ENCODE assay signal across 8 mouse cellular contexts in the genomic region with DNA sequence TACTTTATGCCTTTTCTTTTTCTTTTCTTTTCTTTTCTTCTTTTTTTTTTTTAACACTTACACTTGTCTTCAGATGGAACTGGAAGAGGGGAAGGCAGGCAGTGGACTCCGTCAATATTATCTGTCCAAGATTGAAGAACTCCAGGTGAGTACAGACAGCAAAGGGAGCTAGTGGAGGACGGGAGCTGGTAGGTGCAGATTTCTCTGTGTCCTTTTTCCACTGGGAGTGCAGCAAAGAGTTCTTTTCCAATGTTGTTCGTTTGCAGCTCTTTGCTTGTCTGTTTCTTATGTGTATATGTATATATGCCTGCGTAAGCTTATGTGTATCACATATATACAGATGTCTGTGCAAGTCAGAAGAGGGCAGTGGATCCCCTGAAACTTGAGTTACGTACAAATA. TPM values are rescaled to one million over a fixed set of nuclear protein-coding genes. Genes with fewer than 3 reads are reported as not detected.
DNase-seq lines count a peak whose midpoint lies in the region; ATAC-seq and TF ChIP-seq lines count a peak whose summit lies in the region.

No protein-coding gene starts in this region.

- TF ChIP-seq CTCF in bone marrow, adult 2 months (IDR thresholded peaks at IDR 0.05; ENCODE audit: control insufficient read depth, insufficient read depth, low read length), result no peak

- peaks cover 61% of the 10 kb centered on the region for H3K36me3 ChIP-seq in hindbrain, embryonic 12.5 days
- peaks cover 75% of the 10 kb centered on the region for H3K36me3 ChIP-seq in liver, embryonic 12.5 days
- peaks cover 47% of the 10 kb centered on the region for H3K36me3 ChIP-seq in neural tube, embryonic 15.5 days

- no peaks in the 10 kb centered on the region for H3K27me3 ChIP-seq in hindbrain, embryonic 12.5 days
- H3K27me3 ChIP-seq in liver, embryonic 12.5 days (replicated peaks), result no peaks in the 10 kb centered on the region
- no peaks in the 10 kb centered on the region for H3K27me3 ChIP-seq in neural tube, embryonic 15.5 days (replicated peaks)

- ATAC-seq in hindbrain, embryonic 12.5 days (ENCODE audit: low FRiP score), result no peak
- no peak for ATAC-seq in liver, embryonic 12.5 days
- ATAC-seq in neural tube, embryonic 15.5 days (ENCODE audit: low FRiP score), result no peak

- WGBS in bone marrow, adult 2 months, result 75% methylated on average over 5 of the region's 5 CpGs
- WGBS in hindbrain, embryonic 12.5 days, result 71% methylated on average over 5 of the region's 5 CpGs
- WGBS in liver, embryonic 12.5 days (ENCODE audit: insufficient replicate concordance), result 48% methylated on average over 5 of the region's 5 CpGs
- 73% methylated on average over 5 of the region's 5 CpGs for WGBS in neural tube, embryonic 15.5 days

- peak overlapping the region; percentile 87 for H3K9ac ChIP-seq in hindbrain, embryonic 12.5 days
- H3K9ac ChIP-seq in liver, embryonic 12.5 days, result peak overlapping the region; percentile 85
- H3K9ac ChIP-seq in neural tube, embryonic 15.5 days (replicated peaks), result peak overlapping the region; percentile 89

- no peak overlapping the region for H3K27ac ChIP-seq in bone marrow, adult 2 months (ENCODE audit: control insufficient read depth, insufficient read depth, low read depth, low read length, poor library complexity)
- H3K27ac ChIP-seq in hindbrain, embryonic 12.5 days, result no peak overlapping the region
- peak overlapping the region; percentile 86 for H3K27ac ChIP-seq in liver, embryonic 12.5 days
- no peak overlapping the region for H3K27ac ChIP-seq in neural tube, embryonic 15.5 days (replicated peaks)

- peak; percentile 69 for DNase-seq in cerebellum, adult 9-10 months
- no peak for DNase-seq in cerebellum, adult 11 months
- no peak for DNase-seq in thymus, postnatal 36 days
- no peak for DNase-seq in layer of hippocampus, adult 18-20 months (ENCODE audit: low spot score in 2 of 2)

- peak overlapping the region; percentile 99 for H3K4me3 ChIP-seq in bone marrow, adult 2 months (replicated peaks; ENCODE audit: control insufficient read depth, low read depth, low read length)
- H3K4me3 ChIP-seq in hindbrain, embryonic 12.5 days, result peak overlapping the region; percentile 69
- peak overlapping the region; percentile 79 for H3K4me3 ChIP-seq in liver, embryonic 12.5 days
- H3K4me3 ChIP-seq in neural tube, embryonic 15.5 days (replicated peaks), result peak overlapping the region; percentile 90

- H3K9me3 ChIP-seq in hindbrain, embryonic 12.5 days (replicated peaks), result no peaks in the 10 kb centered on the region
- H3K9me3 ChIP-seq in liver, embryonic 12.5 days (replicated peaks), result no peaks in the 10 kb centered on the region
- H3K9me3 ChIP-seq in neural tube, embryonic 15.5 days (replicated peaks), result no peaks in the 10 kb centered on the region

- H3K4me2 ChIP-seq in hindbrain, embryonic 12.5 days (replicated peaks), result peak overlapping the region; percentile 84
- H3K4me2 ChIP-seq in liver, embryonic 12.5 days, result peak overlapping the region; percentile 81
- peak overlapping the region; percentile 95 for H3K4me2 ChIP-seq in neural tube, embryonic 15.5 days

- H3K4me1 ChIP-seq in bone marrow, adult 2 months (ENCODE audit: control insufficient read depth, insufficient read depth, low read length), result peaks cover 4% of the 10 kb centered on the region
- peaks cover 21% of the 10 kb centered on the region for H3K4me1 ChIP-seq in hindbrain, embryonic 12.5 days
- H3K4me1 ChIP-seq in liver, embryonic 12.5 days, result peaks cover 35% of the 10 kb centered on the region
- H3K4me1 ChIP-seq in neural tube, embryonic 15.5 days, result peaks cover 28% of the 10 kb centered on the region

- TF ChIP-seq POLR2A in bone marrow, adult 2 months (IDR thresholded peaks at IDR 0.05; ENCODE audit: borderline replicate concordance, control insufficient read depth, low read depth, low read length), result no peak

RNA-seq across cellular contexts. Expression of gene Psmc5, which starts 0.8 kb away (rescaled TPM):
- 74.3 and 96.0 TPM in 2 replicates for polyA plus RNA-seq in bone marrow, adult 2 months (2011; ENCODE audit: insufficient read depth, insufficient read length, low replicate concordance, missing spikeins)
- 314 and 337 TPM in 2 replicates for polyA plus RNA-seq in hindbrain, embryonic 12.5 days (2016; fragmentation: Nextera tagmentation; extraction: Ambion mirVana)
- 219 and 221 TPM in 2 replicates for polyA plus RNA-seq in liver, embryonic 12.5 days (2016; fragmentation: Nextera tagmentation; extraction: Ambion mirVana)
- 328 and 329 TPM in 2 replicates for polyA plus RNA-seq in neural tube, embryonic 15.5 days (2015; fragmentation: Nextera tagmentation; extraction: Ambion mirVana)
- total RNA-seq in layer of hippocampus, adult 18-20 months (2021), result 100 to 1,000 TPM; 189 to 196 TPM

RNA-seq across cellular contexts. Expression of gene Ftsj3, which starts 0.9 kb away (rescaled TPM):
- polyA plus RNA-seq in bone marrow, adult 2 months (2011; ENCODE audit: insufficient read depth, insufficient read length, low replicate concordance, missing spikeins), result 27.2 and 48.5 TPM in 2 replicates
- 52.5 and 53.4 TPM in 2 replicates for polyA plus RNA-seq in hindbrain, embryonic 12.5 days (2016; fragmentation: Nextera tagmentation; extraction: Ambion mirVana)
- 80.9 and 83.5 TPM in 2 replicates for polyA plus RNA-seq in liver, embryonic 12.5 days (2016; fragmentation: Nextera tagmentation; extraction: Ambion mirVana)
- 31.1 and 40.6 TPM in 2 replicates for polyA plus RNA-seq in neural tube, embryonic 15.5 days (2015; fragmentation: Nextera tagmentation; extraction: Ambion mirVana)
- 10 to 100 TPM; 26.2 to 31.1 TPM for total RNA-seq in layer of hippocampus, adult 18-20 months (2021)

RNA-seq across cellular contexts. Expression of gene Smarcd2, which starts 16.0 kb away (rescaled TPM):
- 52.2 and 76.9 TPM in 2 replicates for polyA plus RNA-seq in bone marrow, adult 2 months (2011; ENCODE audit: insufficient read depth, insufficient read length, low replicate concordance, missing spikeins)
- polyA plus RNA-seq in hindbrain, embryonic 12.5 days (2016; fragmentation: Nextera tagmentation; extraction: Ambion mirVana), result 35.1 and 35.9 TPM in 2 replicates
- 52.4 and 55.2 TPM in 2 replicates for polyA plus RNA-seq in liver, embryonic 12.5 days (2016; fragmentation: Nextera tagmentation; extraction: Ambion mirVana)
- polyA plus RNA-seq in neural tube, embryonic 15.5 days (2015; fragmentation: Nextera tagmentation; extraction: Ambion mirVana), result 14.2 and 29.1 TPM in 2 replicates
- total RNA-seq in layer of hippocampus, adult 18-20 months (2021), result 10 to 100 TPM; 23.9 to 26.3 TPM

RNA-seq across cellular contexts. Expression of gene Tcam1, which starts 19.7 kb away (rescaled TPM):
- not detected in 2 replicates for polyA plus RNA-seq in bone marrow, adult 2 months (2011; ENCODE audit: insufficient read depth, insufficient read length, low replicate concordance, missing spikeins)
- polyA plus RNA-seq in hindbrain, embryonic 12.5 days (2016; fragmentation: Nextera tagmentation; extraction: Ambion mirVana), result 0.15 and 0.29 TPM in 2 replicates
- 0.57 and 0.83 TPM in 2 replicates for polyA plus RNA-seq in liver, embryonic 12.5 days (2016; fragmentation: Nextera tagmentation; extraction: Ambion mirVana)
- polyA plus RNA-seq in neural tube, embryonic 15.5 days (2015; fragmentation: Nextera tagmentation; extraction: Ambion mirVana), result 0.15 and 0.29 TPM in 2 replicates
- total RNA-seq in layer of hippocampus, adult 18-20 months (2021), result under 1 TPM; 0.13 to 0.15 TPM

RNA-seq across cellular contexts. Expression of gene Ddx42, which starts 40.0 kb away (rescaled TPM):
- 20.2 and 33.5 TPM in 2 replicates for polyA plus RNA-seq in bone marrow, adult 2 months (2011; ENCODE audit: insufficient read depth, insufficient read length, low replicate concordance, missing spikeins)
- polyA plus RNA-seq in hindbrain, embryonic 12.5 days (2016; fragmentation: Nextera tagmentation; extraction: Ambion mirVana), result 111 and 117 TPM in 2 replicates
- 42.3 and 42.6 TPM in 2 replicates for polyA plus RNA-seq in liver, embryonic 12.5 days (2016; fragmentation: Nextera tagmentation; extraction: Ambion mirVana)
- 75.0 and 77.6 TPM in 2 replicates for polyA plus RNA-seq in neural tube, embryonic 15.5 days (2015; fragmentation: Nextera tagmentation; extraction: Ambion mirVana)
- total RNA-seq in layer of hippocampus, adult 18-20 months (2021), result 10 to 100 TPM; 65.8 to 68.2 TPM
